Mouse (Mus musculus) layer of hippocampus, postnatal 36 days (tissue): ENCODE results near the gene Cep85l. TPM values are rescaled to one million over a fixed set of nuclear protein-coding genes. Genes with fewer than 3 reads are reported as not detected.

Experiments used
- DNase-seq, 2 experiments: peaks; one replicate each; pipeline ENCODE4 v3.0.0; 2022
- total RNA-seq, 2 experiments: library from RNA; stranded (reverse); gene quantifications; 2 replicates each; pipeline ENCODE4 v1.2.3; 2021

The Cep85l gene
- total RNA-seq, 2 experiments from 2014 or later = 23.6 to 24.6 TPM

- no peak for DNase-seq
Measured at GRCm38 (mm10) chr10:53394923-53395629, 15.3 kb upstream of the Cep85l start.

DNA sequence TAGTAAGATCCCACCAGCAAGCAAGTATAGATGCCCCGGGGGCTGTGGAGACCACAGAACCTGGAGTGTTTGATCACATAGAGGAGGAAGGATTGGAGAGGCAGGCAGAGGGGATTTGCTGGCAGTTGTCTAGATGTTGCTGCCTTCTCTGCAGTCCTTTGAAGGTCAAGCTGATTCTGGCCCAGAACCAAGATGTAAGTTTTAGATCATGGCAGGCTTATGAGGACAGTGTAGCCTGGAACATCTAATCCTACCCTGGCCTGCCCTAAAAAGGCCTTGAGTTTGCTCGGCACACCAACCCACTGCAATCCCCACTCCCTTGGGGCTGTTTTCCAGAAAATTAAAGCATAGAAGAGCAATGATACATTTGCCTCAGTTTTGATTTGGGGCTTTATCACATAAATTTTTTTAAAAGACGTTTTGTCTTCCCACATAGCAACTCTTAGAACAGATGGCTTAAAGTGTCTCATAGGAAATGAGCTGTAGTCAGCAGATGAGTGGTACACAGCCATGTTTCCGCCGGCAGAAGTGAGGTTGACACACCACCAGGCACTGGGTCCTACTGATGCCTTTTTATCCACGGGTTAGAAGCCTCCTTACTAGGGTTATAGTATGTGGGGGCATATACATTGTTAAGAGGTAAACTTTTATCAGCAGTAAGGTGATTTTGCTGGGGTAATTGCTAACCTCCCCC lies 8.6 kb upstream of the Cep85l start:
- no peak for DNase-seq

DNA sequence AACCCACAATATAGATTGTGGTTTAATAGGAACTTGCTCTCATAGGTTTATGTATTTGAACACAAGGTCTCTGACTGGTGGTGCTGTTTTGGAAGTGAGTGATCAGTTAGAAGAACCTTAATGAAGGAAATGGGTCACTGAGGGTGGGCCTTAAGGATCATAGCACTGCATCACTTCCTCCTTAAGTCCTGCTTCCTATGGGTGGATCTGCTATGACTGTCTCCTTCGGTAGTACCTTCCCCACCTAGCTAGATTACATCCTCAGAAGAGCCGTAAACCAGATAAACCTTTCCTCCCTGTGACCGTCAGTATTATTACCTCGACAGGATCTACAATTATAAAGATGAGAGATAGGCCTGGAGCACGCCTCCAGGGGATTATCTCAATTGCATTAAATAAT lies 5.7 kb upstream of the Cep85l start:
- no peak for DNase-seq

DNA sequence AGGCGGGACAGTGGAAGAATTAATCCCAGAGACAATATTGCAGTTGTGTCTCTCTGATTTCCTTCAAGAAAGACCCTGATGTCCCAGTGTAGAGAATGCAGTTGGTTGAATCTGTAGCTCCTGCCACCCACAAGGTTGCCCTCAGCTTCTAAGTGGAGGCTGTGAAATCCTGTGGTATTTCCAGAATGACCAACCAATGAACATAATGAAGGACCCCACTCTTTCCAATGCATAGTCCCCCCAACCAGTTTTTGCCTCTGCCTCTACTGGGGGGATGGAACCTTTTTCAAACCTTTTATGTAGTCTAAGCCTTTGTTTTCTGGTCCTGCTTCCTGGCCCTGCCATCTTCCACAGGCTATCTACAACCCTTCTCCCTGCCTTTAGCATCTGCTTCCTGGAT lies 5.1 kb upstream of the Cep85l start:
- no peak for DNase-seq

- no peak for DNase-seq
Measured at GRCm38 (mm10) chr10:53382696-53383365, 3.1 kb upstream of the Cep85l start.

DNA sequence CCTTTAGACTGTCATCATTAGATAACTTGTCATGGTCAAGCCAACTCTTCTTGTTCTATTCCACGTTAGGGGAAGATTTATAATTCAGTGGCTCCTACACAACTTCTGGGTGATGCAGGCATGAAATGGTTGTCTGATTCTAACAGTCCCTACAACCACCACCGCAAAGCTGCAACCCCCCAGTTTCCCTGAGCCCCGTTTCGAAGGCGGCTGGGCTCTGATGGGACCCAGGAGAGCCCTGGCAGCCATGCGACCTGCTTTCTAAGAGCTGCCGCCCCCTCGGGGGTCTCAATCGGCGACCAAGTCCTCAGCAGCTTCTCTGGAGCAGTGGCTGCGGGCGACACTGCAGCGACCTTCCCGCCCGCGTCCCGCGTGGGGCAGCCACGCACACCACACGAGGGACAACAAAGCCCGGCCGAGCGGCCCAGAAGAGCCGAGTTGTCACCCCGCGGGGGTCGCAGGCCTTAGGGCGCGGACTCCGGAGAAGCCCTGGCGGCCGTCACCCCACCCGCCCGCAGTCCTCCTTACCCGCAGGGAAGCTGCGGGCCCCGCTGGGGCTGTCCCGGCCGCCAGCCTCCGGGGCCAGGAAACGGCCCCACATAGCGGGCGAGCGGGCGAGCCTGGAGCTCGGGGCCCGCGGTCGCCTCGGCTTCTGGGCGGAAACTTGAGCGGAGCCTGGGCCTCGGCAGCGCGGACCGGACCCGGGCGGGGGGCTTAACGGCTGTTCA lies 602 bp downstream of the Cep85l start:
- DNase-seq = peak; percentile 48 to 51

DNA sequence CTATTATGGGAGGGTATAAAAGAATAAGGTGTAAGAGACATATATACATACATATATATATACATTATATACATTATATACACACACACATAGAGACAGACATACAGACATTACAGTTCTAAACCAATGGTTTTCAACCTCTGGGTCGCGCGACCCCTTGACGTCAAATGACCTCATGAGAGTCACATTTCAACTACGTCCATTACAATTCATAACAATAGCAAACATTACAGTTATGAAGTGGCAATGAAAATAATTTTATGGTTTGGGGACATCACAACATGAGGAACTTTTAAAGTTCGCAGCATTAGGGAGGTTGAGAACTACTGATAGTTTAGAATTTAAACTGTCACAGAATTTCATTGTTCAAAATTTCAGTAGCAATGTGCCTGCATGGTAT lies 1.5 kb downstream of the Cep85l start:
- no peak for DNase-seq

DNA sequence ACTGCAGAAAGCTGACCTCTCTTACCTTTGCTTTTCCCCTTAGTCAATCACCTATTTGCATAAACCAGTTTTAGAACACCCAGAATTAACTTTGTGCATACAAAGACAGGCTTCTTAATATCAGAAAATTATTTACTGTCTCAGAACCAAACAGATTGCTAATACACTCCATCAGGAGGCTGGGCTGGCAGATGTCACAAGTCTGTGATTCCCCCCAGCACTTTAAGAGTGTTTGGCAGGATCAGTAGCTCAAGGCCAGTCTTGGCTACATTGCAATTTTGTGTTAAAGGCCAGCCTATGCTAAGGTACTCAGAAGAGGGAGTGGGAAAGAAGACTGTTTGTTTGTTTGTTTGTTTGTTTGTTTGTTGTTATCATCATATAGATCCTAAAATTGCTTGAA lies 2.7 kb downstream of the Cep85l start:
- no peak for DNase-seq

DNA sequence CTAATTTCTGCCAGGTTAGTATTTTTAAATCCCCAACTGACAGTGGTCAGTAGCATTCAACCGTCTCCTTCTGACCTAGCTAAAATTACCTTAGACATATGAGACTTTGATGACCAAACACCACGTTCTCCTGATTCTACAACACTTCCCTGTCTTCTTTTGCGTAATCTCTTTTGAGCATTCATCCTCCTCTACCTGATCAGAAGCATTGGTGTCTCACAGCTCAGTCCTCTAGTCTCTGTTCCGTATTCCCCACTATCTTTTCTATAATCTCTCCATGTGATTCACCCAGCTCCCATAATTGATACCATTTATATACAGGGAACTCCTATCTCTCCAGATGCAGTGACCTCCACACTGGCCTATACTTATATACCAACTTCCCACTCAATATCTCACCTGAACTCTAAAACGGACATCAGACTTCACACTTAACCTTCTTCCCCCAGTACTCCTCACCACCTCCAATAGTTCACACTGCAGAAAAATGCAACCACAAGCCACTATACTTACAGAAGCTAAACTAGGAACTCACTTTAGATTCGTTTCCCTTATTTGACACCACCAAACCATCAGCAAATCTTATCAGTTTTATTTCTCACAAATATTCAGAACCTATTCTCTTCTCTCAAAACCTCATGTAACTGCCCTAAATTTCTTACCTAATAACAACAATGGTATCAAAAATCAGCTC lies 5.7 kb downstream of the Cep85l start:
- DNase-seq = no peak

GRCm38 (mm10) chr10:53367265-53367664 lies 12.5 kb downstream of the Cep85l start:
- no peak for DNase-seq

DNA sequence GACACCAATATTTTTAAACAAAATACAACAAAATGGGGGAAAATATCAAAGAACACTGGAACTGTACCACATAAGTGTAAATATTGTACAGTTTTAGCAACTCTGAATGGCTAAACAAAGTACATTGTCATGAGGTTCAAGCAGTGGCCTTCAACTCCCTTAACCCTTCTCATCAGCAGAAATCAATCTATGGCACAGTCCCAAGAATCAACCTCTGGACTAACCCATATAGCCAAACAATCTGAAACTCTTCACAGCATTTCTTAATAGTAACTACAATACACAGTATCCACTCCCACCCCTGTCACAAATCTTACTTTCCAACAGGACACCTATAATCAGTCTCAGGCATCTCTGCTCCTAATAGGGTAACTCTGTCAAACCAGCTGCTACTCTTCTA lies 15.4 kb downstream of the Cep85l start:
- no peak for DNase-seq

GRCm38 (mm10) chr10:53359016-53359415 lies 20.7 kb downstream of the Cep85l start:
- DNase-seq = no peak

GRCm38 (mm10) chr10:53353665-53354064 lies 26.1 kb downstream of the Cep85l start:
- no peak for DNase-seq

GRCm38 (mm10) chr10:53349254-53349653 lies 30.5 kb downstream of the Cep85l start:
- no peak for DNase-seq

DNA sequence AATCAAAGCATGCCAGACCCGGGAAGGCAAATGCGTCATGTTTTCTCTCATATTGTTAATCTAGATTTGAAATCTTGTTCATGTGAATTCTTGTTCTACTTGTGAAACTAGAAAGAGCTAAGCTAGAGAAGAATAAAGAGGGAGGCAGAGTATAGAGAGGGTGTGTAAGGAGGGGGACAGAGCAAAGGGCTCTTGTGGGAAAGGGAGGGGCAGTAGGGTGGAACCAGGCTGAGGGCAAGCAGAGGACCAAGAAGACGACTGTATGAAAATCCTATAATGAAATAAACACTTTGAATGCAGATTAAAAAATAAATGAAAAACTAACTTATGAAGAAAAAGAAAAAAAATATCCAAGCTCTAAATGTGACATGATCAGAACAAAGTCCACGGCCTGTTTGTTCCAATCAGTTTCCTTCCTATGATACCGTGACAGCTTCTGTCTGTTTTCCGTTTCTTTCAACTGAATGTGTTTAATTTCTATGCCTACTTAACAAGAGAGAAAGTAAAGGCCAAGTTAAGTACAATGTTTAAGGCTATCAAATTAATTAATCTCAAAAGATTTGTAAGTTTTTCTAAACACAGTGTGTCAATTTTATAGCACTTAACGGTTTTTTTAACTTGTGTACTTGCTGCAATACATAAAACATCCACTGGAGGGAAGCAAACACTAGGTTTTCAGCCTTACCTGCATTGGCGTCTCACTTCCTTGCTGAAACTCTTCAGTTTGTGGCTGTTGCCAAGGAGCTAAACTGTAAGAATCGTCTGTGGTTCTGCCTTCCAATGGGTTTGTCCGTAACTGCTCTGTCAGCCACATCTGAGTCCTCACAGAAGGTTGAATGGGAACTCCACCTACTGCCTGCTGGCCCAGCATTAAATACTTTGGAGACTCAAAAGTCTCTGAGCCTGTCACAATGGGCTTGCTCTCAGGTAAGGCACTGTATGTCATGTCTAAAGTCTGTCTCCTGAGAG lies 31.7 kb downstream of the Cep85l start:
- DNase-seq = peak; percentile 17 to 54

GRCm38 (mm10) chr10:53346916-53347315 lies 32.8 kb downstream of the Cep85l start:
- DNase-seq = no peak

DNA sequence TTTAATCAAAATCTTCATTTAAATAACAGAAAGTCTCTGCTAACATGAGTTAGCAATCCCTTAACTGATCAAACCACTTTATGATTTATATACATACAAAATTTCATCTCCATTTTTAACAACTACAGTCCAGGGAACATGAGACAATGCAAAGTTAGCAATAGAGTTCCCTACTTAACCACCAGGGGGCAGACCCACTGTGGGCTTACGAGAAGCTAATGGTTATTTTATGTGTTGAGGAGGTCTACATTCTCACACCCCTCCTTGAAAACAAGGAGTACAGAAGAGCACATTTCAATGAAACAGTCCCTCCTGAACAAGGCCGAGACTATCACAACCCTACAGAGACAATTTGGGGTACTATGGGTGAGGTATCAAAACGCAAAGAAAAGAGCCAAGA lies 33.2 kb downstream of the Cep85l start:
- no peak for DNase-seq

DNA sequence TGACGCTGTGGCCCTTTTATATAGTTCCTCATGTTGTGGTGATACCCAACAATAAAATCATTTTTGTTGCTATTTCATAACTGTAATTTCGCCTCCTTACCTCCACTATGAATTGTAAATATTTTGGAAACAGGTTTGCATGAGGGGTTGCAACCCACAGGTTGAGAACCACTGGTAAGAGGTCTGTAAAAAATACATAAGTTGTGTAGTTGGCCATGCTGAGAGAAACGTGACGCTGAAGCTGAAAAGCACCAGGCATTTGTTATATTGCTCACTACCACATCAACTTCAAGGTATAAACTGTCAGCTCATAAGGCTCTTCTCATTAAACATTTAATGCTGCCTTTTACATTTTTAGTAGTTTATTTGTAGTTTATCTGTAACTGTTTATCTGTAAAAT lies 34.2 kb downstream of the Cep85l start:
- DNase-seq = no peak

DNA sequence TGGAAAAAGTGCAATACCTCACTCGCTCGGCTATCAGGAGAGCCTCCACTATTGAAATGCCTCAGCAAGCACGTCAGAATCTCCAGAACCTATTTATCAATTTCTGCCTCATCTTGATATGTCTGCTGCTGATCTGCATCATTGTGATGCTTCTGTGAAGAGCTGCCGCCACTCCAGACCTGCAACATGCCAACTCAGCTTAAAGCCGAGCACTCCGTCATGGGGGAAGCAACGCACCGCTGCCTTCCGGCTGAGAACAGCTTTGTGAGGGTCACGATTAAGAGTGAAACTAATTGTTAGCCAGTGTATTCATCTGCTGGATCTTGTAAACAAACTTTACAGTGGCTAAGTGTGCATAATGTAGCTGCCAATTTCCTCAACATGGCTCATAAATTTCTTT lies 35.9 kb downstream of the Cep85l start:
- DNase-seq = no peak

DNA sequence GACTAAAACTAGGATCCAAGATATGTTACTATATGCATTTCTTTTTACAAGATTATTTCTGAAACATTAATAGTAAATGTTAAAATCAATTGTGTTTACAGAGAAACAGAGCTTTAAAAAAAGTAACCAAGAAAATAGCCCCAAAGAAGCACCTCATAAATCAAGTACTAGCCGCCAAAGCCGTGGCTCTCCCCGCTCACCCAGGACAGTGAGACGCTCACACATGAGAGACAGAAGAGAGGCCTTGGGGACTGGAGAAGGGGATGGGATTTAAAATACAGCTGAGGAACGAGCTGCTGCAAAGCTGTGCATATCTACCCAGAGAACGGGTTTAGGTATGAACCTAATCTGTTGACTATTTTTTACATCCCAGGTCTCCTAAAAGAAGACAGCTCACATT lies 36.4 kb downstream of the Cep85l start:
- no peak for DNase-seq

- DNase-seq = no peak
Measured at GRCm38 (mm10) chr10:53342166-53342728, 37.5 kb downstream of the Cep85l start.
